Mouse (Mus musculus): ENCODE results near the gene St6gal1.

- TF ChIP-seq CTCF (IDR thresholded peaks at IDR 0.05; ENCODE audit: control insufficient read depth, insufficient read depth, low read length), result no peak
- TF ChIP-seq POLR2A (IDR thresholded peaks at IDR 0.05; ENCODE audit: borderline replicate concordance, control insufficient read depth, low read depth, low read length), result no peak
Measured at GRCm38 (mm10) chr16:23301762-23302161, 77.2 kb downstream of the St6gal1 start.

Measured in bone marrow, adult 2 months (tissue).